Mouse (Mus musculus): ENCODE measurements around the gene Mettl24.

GRCm38 (mm10) chr10:40716296-40716695 is 33.2 kb downstream of the Mettl24 start:
- no peak for TF ChIP-seq MYOG (IDR thresholded peaks at IDR 0.05; ENCODE audit: control insufficient read depth in 1 of 3, insufficient read depth in 1 of 3, insufficient read length in 2 of 3, low read depth in 2 of 3)
- TF ChIP-seq MYOD1 (IDR thresholded peaks at IDR 0.05; ENCODE audit: control insufficient read depth in 1 of 3, insufficient read length in 2 of 3, low read depth in 2 of 3), result no peak
- no peak for TF ChIP-seq POLR2A (IDR thresholded peaks at IDR 0.05; ENCODE audit: insufficient read length, low read depth)
- TF ChIP-seq TCF3 (IDR thresholded peaks at IDR 0.05; ENCODE audit: insufficient read length, low read depth), result no peak
- no peak for TF ChIP-seq POLR2AphosphoS2 (IDR thresholded peaks at IDR 0.05; ENCODE audit: insufficient read length, low read depth)

Data from myocyte (in vitro differentiated cells).